Mouse (Mus musculus): ENCODE data around the gene Ntrk3. TPM values are rescaled to one million over a fixed set of nuclear protein-coding genes. Genes with fewer than 3 reads are reported as not detected.

The Ntrk3 gene
- polyA plus RNA-seq, 1 experiment from 2014 or later, result 18.3 TPM

DNA sequence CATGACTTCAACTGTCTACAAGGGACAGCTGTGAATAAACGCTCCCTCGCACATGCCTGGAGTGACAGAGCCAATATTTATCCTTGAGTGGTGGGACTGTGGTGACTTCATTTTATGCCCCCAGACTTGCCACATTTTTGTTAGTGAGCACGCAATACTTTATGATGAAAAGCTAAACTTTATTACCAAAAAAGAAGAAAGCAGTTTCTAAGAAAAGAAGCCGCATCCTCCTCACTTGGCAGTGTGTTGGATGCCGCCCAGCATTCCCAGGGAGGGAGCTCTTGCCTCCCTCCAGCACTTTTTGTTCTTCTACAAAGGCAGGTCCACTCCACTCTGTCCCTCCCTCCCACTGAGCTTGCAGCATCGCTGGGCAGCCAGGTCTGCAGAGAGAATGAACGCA is 77.0 kb downstream of the Ntrk3 start:
- WGBS, result 57% methylated on average over 7 of the region's 7 CpGs
- H3K9ac ChIP-seq (replicated peaks), result no peak overlapping the region
- H3K27ac ChIP-seq, result no peak overlapping the region
- no peak overlapping the region for H3K4me2 ChIP-seq (replicated peaks)
- ATAC-seq, result no peak
- no peaks in the 10 kb centered on the region for H3K36me3 ChIP-seq
- no peaks in the 10 kb centered on the region for H3K9me3 ChIP-seq
- H3K4me1 ChIP-seq (replicated peaks), result peaks cover 6% of the 10 kb centered on the region; the same call in 1 of the 2 replicates
- H3K4me3 ChIP-seq (replicated peaks), result no peak overlapping the region
- H3K27me3 ChIP-seq, result no peaks in the 10 kb centered on the region

GRCm38 (mm10) chr7:78659846-78660245 is 78.0 kb downstream of the Ntrk3 start:
- no peaks in the 10 kb centered on the region for H3K9me3 ChIP-seq
- 86% methylated on average over 2 of the region's 2 CpGs for WGBS
- H3K4me3 ChIP-seq (replicated peaks), result no peak overlapping the region
- H3K4me1 ChIP-seq (replicated peaks), result peaks cover 6% of the 10 kb centered on the region; the same call in 1 of the 2 replicates
- no peaks in the 10 kb centered on the region for H3K27me3 ChIP-seq
- no peak overlapping the region for H3K27ac ChIP-seq
- H3K9ac ChIP-seq (replicated peaks), result no peak overlapping the region
- H3K4me2 ChIP-seq (replicated peaks), result no peak overlapping the region
- H3K36me3 ChIP-seq, result no peaks in the 10 kb centered on the region
- ATAC-seq, result no peak

DNA sequence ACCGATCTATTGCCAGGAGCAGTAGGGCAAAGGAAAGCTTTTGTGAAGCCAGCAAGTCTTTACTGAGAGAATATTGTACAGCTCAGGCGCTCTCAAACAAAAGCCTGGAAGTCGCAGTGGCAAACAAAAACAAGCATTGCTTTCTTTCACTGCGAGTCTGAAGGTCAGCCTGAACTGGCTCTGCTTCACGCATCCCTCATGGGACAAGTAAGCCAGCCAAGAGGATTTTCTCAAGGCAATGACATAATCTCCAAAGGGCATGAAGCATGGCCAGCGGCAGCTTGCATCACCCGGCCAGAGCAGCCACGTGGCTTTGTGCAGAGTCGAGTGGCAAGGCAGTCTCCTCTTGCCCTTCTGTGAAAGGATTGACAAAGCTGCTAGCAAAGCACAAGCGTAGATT is 79.8 kb downstream of the Ntrk3 start:
- Histone ChIP-seq H3K9me3 (no peaks in the 10 kb centered on the region), H3K27ac (no peak overlapping the region), H3K27me3 (no peaks in the 10 kb centered on the region), H3K9ac (replicated peaks) (no peak overlapping the region), H3K4me3 (replicated peaks) (no peak overlapping the region), H3K4me2 (replicated peaks) (no peak overlapping the region), H3K36me3 (no peaks in the 10 kb centered on the region), H3K4me1 (replicated peaks) (peaks cover 6% of the 10 kb centered on the region; the same call in 1 of the 2 replicates)
- WGBS, result 31% methylated on average over 10 of the region's 10 CpGs
- peak; percentile 72 for ATAC-seq

DNA sequence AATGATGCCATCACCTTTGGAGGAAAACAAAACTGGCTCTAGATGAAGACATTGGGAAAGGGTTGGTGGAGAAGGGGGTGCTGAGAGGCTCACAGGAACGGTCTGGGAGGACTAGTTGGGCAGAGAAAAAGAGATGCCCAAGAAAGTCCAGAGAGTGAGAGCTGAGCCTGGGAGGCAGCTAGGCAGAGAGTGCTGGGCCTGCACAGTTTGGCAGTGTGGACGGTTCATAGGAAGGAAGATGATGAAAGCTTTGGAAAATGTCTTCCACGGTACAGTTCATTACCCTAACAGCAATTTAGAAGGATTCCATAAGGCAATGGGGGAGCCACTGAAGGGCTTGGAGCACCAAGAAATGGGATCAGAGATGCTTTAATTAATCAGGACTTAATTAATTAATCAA is 81.6 kb downstream of the Ntrk3 start:
- H3K4me3 ChIP-seq (replicated peaks), result no peak overlapping the region
- 61% methylated on average over 3 of the region's 3 CpGs for WGBS
- H3K27ac ChIP-seq, result no peak overlapping the region
- no peak for ATAC-seq
- no peaks in the 10 kb centered on the region for H3K9me3 ChIP-seq
- no peaks in the 10 kb centered on the region for H3K36me3 ChIP-seq
- peaks cover 6% of the 10 kb centered on the region; the same call in 1 of the 2 replicates for H3K4me1 ChIP-seq (replicated peaks)
- H3K27me3 ChIP-seq, result no peaks in the 10 kb centered on the region
- no peak overlapping the region for H3K9ac ChIP-seq (replicated peaks)
- H3K4me2 ChIP-seq (replicated peaks), result no peak overlapping the region

GRCm38 (mm10) chr7:78653686-78654085 is 84.1 kb downstream of the Ntrk3 start:
- Histone ChIP-seq H3K27ac (no peak overlapping the region), H3K36me3 (no peaks in the 10 kb centered on the region), H3K9me3 (no peaks in the 10 kb centered on the region), H3K27me3 (no peaks in the 10 kb centered on the region), H3K9ac (replicated peaks) (no peak overlapping the region), H3K4me1 (replicated peaks) (peaks cover 6% of the 10 kb centered on the region; the same call in 1 of the 2 replicates), H3K4me3 (replicated peaks) (no peak overlapping the region), H3K4me2 (replicated peaks) (no peak overlapping the region)
- WGBS, result 33% methylated on average over 4 of the region's 4 CpGs
- no peak for ATAC-seq

- Histone ChIP-seq H3K9me3 (no peaks in the 10 kb centered on the region), H3K27ac (no peak overlapping the region), H3K36me3 (no peaks in the 10 kb centered on the region), H3K4me1 (replicated peaks) (no peaks in the 10 kb centered on the region), H3K9ac (replicated peaks) (no peak overlapping the region), H3K4me3 (replicated peaks) (no peak overlapping the region), H3K27me3 (no peaks in the 10 kb centered on the region), H3K4me2 (replicated peaks) (no peak overlapping the region)
- WGBS, result 83% methylated on average over 1 of the region's 1 CpGs
- no peak for ATAC-seq
These were observed 85.5 kb downstream of the Ntrk3 start for GRCm38 (mm10) chr7:78652296-78652695.

DNA sequence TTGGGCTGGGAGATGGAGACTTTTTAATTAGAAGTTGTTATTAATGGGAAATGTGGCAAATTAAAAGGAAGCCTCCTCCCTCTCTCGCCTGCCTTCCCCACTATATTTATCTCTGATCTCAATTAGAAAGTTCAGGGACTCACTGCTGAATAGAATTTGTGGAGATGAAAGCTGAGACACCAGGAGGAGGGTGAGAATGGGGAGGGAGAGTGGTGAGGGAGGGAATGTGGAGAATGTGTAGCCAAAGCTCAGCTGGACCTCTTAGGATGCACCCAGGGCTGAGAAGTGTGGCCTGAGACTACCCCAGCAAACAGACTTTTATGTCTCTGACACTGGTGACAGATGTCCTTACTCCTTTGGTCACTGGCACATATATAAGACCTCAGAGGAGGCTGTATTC is 86.3 kb downstream of the Ntrk3 start:
- H3K27ac ChIP-seq, result no peak overlapping the region
- no peak overlapping the region for H3K4me2 ChIP-seq (replicated peaks)
- no peaks in the 10 kb centered on the region for H3K27me3 ChIP-seq
- no peak overlapping the region for H3K4me3 ChIP-seq (replicated peaks)
- 65% methylated on average over 1 of the region's 1 CpGs for WGBS
- H3K4me1 ChIP-seq (replicated peaks), result no peaks in the 10 kb centered on the region
- ATAC-seq, result no peak
- H3K36me3 ChIP-seq, result no peaks in the 10 kb centered on the region
- no peak overlapping the region for H3K9ac ChIP-seq (replicated peaks)
- no peaks in the 10 kb centered on the region for H3K9me3 ChIP-seq

GRCm38 (mm10) chr7:78643667-78644066 is 94.1 kb downstream of the Ntrk3 start:
- Histone ChIP-seq H3K27ac (no peak overlapping the region), H3K9ac (replicated peaks) (no peak overlapping the region), H3K4me3 (replicated peaks) (no peak overlapping the region), H3K4me1 (replicated peaks) (no peaks in the 10 kb centered on the region), H3K9me3 (no peaks in the 10 kb centered on the region), H3K27me3 (no peaks in the 10 kb centered on the region), H3K4me2 (replicated peaks) (no peak overlapping the region), H3K36me3 (no peaks in the 10 kb centered on the region)
- no peak for ATAC-seq
- WGBS, result 64% methylated on average over 6 of the region's 6 CpGs

- 76% methylated on average over 4 of the region's 4 CpGs for WGBS
- H3K4me3 ChIP-seq (replicated peaks), result no peak overlapping the region
- no peak overlapping the region for H3K27ac ChIP-seq
- H3K27me3 ChIP-seq, result no peaks in the 10 kb centered on the region
- H3K36me3 ChIP-seq, result no peaks in the 10 kb centered on the region
- ATAC-seq, result no peak
- no peaks in the 10 kb centered on the region for H3K9me3 ChIP-seq
- peaks cover 32% of the 10 kb centered on the region for H3K4me1 ChIP-seq (replicated peaks)
- no peak overlapping the region for H3K4me2 ChIP-seq (replicated peaks)
- no peak overlapping the region for H3K9ac ChIP-seq (replicated peaks)
These were observed 114.1 kb downstream of the Ntrk3 start for GRCm38 (mm10) chr7:78623686-78624085.

- no peaks in the 10 kb centered on the region for H3K27me3 ChIP-seq
- H3K27ac ChIP-seq, result no peak overlapping the region
- peaks cover 32% of the 10 kb centered on the region for H3K4me1 ChIP-seq (replicated peaks)
- H3K9me3 ChIP-seq, result no peaks in the 10 kb centered on the region
- H3K36me3 ChIP-seq, result no peaks in the 10 kb centered on the region
- no peak overlapping the region for H3K4me2 ChIP-seq (replicated peaks)
- 59% methylated on average over 4 of the region's 4 CpGs for WGBS
- ATAC-seq, result no peak
- no peak overlapping the region for H3K4me3 ChIP-seq (replicated peaks)
- H3K9ac ChIP-seq (replicated peaks), result no peak overlapping the region
These were observed 116.7 kb downstream of the Ntrk3 start for GRCm38 (mm10) chr7:78621115-78621514.

- Histone ChIP-seq H3K9me3 (no peaks in the 10 kb centered on the region), H3K36me3 (no peaks in the 10 kb centered on the region), H3K9ac (replicated peaks) (no peak overlapping the region), H3K4me3 (replicated peaks) (no peak overlapping the region), H3K27me3 (no peaks in the 10 kb centered on the region), H3K4me2 (replicated peaks) (0 out of 2 replicates have a peak overlapping the region, but pooled peaks have one; percentile 1), H3K27ac (peak overlapping the region; percentile 75), H3K4me1 (replicated peaks) (peaks cover 32% of the 10 kb centered on the region)
- WGBS, result 10% methylated on average over 9 of the region's 9 CpGs
- ATAC-seq, result peak; percentile 85
These were observed 117.8 kb downstream of the Ntrk3 start for GRCm38 (mm10) chr7:78619818-78620577.

DNA sequence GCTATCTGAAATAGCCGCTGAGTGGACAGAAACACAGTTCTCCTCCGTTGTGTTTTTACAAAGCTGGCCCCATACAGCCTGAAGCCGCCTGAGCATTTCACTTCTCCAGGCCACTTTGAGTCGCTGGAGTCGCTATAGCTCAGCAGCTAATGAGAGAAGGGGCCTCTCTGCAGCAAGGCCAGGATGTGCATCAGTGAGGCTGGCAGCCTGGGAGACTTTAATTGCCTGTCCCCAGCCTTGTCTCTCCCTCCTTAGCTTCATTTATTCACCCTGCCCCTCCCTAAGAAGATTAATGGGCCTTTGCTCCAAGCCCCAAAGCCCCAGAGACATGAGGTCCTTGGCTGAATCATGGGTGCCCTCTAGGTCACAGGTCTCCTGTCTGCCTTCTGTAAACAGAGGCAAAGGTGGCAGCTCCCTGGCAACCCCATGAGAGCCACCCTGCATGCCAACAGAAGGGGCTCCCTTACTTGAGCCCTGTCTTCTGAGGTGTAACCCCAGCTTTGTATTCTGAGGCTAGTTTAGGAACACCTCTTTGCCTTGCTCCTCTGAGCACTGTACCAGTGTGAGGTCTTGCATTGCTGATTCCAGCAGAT is 132.2 kb downstream of the Ntrk3 start:
- ATAC-seq, result no peak
- 20% methylated on average over 5 of the region's 5 CpGs for WGBS
- no peak overlapping the region for H3K27ac ChIP-seq
- H3K9ac ChIP-seq (replicated peaks), result no peak overlapping the region
- H3K4me3 ChIP-seq (replicated peaks), result no peak overlapping the region
- H3K9me3 ChIP-seq, result no peaks in the 10 kb centered on the region
- H3K4me1 ChIP-seq (replicated peaks), result peaks cover 25% of the 10 kb centered on the region
- no peaks in the 10 kb centered on the region for H3K36me3 ChIP-seq
- H3K4me2 ChIP-seq (replicated peaks), result no peak overlapping the region
- no peaks in the 10 kb centered on the region for H3K27me3 ChIP-seq
